Mouse (Mus musculus) cerebellum, adult 9-11 months (tissue): ENCODE measurements around the gene Crocc2.
A peak's percentile ranks its signal among the peaks of the same experiment; 100 is the strongest.

Source experiments
- DNase-seq: peaks from one replicate; pipeline ENCODE4 v3.0.0; 2022

The Crocc2 gene

GRCm38 (mm10) chr1:93217530-93217929 lies 49.0 kb downstream of the Crocc2 start:
- DNase-seq, result no peak

GRCm38 (mm10) chr1:93220776-93221175 lies 52.3 kb downstream of the Crocc2 start:
- DNase-seq, result no peak

- DNase-seq, result no peak
These were observed 55.4 kb downstream of the Crocc2 start for GRCm38 (mm10) chr1:93223972-93224371.

- no peak for DNase-seq
These were observed 56.7 kb downstream of the Crocc2 start for GRCm38 (mm10) chr1:93225226-93225625.

GRCm38 (mm10) chr1:93225731-93226520 lies 57.4 kb downstream of the Crocc2 start:
- DNase-seq, result no peak

GRCm38 (mm10) chr1:93227303-93227975 lies 58.9 kb downstream of the Crocc2 start:
- peak; percentile 63 for DNase-seq

- no peak for DNase-seq
These were observed 59.4 kb downstream of the Crocc2 start for GRCm38 (mm10) chr1:93227976-93228365.

- DNase-seq, result no peak
These were observed 60.7 kb downstream of the Crocc2 start for GRCm38 (mm10) chr1:93229221-93229620.

GRCm38 (mm10) chr1:93229626-93230025 lies 61.1 kb downstream of the Crocc2 start:
- DNase-seq, result no peak

GRCm38 (mm10) chr1:93235576-93236544 lies 67.3 kb downstream of the Crocc2 start, which contains the start of gene Sned1:
Gene Sned1, plus strand, starts transcription at chr1:93235841.
- peak; percentile 84 for DNase-seq

- no peak for DNase-seq
These were observed 68.0 kb downstream of the Crocc2 start for GRCm38 (mm10) chr1:93236545-93236924.

- no peak for DNase-seq
These were observed 69.2 kb downstream of the Crocc2 start for GRCm38 (mm10) chr1:93237676-93238075.

GRCm38 (mm10) chr1:93238201-93238600 lies 69.7 kb downstream of the Crocc2 start:
- DNase-seq, result no peak

GRCm38 (mm10) chr1:93245936-93246335 lies 77.4 kb downstream of the Crocc2 start:
- no peak for DNase-seq

- DNase-seq, result no peak
These were observed 84.1 kb downstream of the Crocc2 start for GRCm38 (mm10) chr1:93252586-93252985.

- no peak for DNase-seq
These were observed 87.2 kb downstream of the Crocc2 start for GRCm38 (mm10) chr1:93255761-93256160.

- no peak for DNase-seq
These were observed 89.0 kb downstream of the Crocc2 start for GRCm38 (mm10) chr1:93257560-93257959.

GRCm38 (mm10) chr1:93267207-93267606 lies 98.7 kb downstream of the Crocc2 start:
- DNase-seq, result no peak

- DNase-seq, result no peak
These were observed 99.7 kb downstream of the Crocc2 start for GRCm38 (mm10) chr1:93268246-93268645.

- no peak for DNase-seq
These were observed 102.2 kb downstream of the Crocc2 start for GRCm38 (mm10) chr1:93270516-93271240.

GRCm38 (mm10) chr1:93271751-93272150 lies 103.2 kb downstream of the Crocc2 start:
- no peak for DNase-seq

- no peak for DNase-seq
These were observed 103.9 kb downstream of the Crocc2 start for GRCm38 (mm10) chr1:93272409-93272821.
